Mouse (Mus musculus) 416B (cell line): ENCODE measurements around the gene Prn.
A peak's percentile ranks its signal among the peaks of the same experiment; 100 is the strongest.

Experiments used
- DNase-seq: peaks from one replicate; pipeline ENCODE4 v3.0.0; 2011; ENCODE audit warnings: low read depth

Gene Prn

DNA sequence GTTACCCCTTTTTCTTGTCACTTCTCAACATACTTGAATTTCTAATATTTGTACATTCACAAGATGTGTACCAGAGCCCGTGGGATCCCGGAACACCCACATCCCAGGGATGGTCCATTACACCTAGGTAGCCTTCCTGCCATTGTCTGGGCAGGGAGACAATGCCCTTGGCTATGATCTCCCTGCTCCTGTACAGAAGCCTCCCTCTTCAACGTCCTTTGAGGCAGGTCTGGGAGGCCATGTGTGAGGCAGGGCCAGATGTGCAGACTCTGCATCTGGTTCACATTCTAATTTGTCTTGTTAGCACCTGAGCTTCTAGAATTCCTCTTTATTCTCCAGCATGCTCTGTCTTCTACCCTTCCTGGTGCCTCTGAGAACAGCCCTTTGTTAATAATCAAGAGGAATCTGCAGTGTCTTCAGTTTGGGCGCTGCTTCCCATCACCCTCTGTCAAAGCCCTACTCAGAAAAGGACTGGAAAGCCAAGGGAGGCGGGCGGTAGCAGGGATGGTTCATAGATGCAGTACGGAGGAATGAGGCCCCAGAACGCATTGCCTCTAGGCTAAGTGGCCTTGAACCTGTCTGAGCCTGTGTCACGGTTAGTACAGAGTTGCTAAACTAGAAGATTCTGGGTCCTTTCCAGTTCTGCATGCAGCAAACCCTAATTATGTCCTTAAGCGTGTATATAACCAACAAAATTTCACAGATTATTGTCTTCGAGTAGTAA lies 39.3 kb downstream of the Prn start:
- DNase-seq, result no peak

DNA sequence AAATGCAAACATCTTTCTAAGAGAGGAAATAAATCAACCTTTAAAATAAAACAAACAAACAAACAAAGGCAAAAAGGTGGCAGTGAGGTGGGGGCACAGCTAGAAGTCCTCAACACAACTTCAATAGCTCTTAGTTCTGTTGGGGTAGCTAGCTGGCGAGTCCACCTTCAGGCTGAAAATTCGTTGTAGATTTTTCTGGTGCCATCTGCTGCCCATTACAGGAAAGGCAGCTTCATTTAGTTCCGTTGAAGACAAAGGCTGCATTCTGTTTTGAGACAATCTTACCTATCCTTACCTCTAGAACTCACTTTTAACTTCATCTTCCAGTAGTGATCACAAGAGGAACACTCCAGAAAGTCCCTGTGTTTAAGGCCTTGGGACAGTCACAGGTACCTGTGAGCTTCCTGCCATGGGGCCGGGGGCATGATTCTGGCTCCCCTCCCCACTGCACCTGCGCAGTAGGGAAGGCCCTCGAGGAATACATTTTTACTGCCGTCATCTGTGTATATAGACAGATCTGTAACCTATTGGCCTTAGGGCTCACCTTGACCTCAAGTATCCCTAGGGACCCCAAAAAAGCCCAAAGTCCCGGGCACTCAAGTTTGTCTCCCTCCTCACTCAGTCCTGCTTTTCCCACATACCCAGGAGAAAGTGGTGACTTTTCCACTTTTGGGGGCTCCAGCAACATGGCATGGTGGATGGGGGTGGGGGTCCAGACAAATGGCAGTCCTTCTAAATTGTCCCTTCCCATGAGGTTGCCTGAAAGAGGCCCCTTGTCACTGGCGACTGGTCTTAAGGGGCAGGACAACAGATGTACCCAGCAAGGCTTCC lies 40.2 kb downstream of the Prn start:
- peak; percentile 61 for DNase-seq

DNA sequence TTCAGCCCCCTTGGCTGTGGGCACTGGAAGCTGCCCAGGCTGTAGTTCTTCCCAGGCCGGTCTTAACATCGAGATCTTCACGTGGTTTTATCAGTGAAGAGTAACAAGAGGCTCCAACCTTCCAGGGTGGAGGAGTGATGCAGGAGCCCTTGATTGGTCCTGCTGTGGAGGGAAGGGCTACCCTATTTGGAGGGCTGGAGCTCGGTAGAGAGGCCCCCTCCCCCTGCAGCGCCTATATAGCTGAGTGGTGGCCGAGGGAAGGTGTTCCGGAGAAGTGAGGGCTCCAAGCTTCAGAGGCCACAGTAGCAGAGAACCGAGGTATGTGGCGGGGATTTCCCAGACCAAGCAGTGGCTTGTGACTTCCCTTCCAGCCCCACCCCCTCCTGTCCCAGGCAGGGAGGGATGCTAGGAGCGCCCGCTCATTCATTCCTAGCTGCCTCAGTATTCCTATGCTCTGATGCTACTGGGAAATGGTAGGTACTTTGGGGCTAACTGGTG lies 40.9 kb downstream of the Prn start, which contains the start of gene Prnd:
Gene Prnd (plus strand): TSS at position 264 of the 498 bp plus-strand sequence.
- no peak for DNase-seq

DNA sequence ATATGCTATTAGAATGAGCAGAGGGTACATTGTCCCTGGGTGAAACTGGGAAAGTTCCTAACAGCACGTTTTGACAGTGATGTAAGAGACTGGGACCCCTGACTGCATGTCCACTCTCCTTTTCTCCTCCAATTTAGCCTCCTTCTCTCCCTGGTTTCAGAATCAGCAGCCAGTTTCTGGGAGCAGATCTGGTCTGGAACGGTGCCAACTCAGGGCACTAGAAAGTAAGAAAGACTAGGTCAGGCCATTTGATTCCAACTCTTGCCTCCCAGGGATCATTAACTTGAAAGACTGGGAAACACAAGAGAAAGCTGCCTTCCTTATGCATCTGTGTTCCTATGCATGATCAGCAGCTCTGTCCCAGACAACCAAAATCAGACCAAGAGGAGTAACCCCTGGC lies 42.7 kb downstream of the Prn start:
- DNase-seq, result no peak

DNA sequence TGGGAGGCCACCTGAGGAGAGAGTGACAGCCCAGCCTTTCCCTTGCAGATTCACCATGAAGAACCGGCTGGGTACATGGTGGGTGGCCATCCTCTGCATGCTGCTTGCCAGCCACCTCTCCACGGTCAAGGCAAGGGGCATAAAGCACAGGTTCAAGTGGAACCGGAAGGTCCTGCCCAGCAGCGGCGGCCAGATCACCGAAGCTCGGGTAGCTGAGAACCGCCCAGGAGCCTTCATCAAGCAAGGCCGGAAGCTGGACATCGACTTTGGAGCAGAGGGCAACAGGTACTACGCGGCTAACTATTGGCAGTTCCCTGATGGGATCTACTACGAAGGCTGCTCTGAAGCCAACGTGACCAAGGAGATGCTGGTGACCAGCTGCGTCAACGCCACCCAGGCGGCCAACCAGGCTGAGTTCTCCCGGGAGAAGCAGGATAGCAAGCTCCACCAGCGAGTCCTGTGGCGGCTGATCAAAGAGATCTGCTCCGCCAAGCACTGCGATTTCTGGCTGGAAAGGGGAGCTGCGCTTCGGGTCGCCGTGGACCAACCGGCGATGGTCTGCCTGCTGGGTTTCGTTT lies 43.3 kb downstream of the Prn start:
- DNase-seq, result no peak

DNA sequence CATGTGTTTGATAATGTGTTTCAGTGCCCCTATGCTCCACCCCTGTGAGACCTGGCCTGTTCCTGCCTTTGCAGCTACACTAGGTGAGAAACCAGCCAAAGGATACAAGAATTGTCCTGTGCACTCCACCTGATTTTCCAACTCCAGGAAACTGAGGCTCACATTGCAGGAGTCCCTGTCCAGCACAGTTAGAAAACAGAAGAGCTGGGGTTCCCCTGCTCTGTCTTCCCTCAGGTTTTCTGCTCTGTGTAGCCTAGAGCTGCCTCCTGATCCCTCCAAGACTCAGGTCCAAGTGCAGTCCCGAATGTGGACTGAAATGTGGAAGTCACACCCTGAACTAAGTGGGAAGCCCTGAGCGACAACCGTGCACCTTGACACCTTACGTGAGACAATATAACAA lies 44.0 kb downstream of the Prn start:
- no peak for DNase-seq

DNA sequence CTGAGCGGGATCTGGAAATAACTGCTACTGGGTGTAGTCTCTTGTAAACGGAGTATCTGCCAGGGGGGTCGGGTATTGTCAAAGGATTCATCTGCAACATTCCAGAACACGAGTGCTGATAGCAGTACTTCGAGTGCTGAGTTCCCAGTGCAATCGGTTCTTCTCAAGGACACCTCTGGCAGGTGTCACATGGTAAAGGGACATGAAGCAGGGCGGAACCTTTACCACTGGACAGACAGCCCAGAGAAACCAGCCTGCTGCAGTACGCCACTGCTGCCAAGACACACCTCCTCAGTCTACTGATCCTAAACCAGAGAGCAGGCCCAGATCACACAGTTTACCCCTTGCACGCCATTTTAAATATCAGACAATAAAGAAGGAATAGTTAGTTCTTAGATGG lies 45.1 kb downstream of the Prn start:
- no peak for DNase-seq

DNA sequence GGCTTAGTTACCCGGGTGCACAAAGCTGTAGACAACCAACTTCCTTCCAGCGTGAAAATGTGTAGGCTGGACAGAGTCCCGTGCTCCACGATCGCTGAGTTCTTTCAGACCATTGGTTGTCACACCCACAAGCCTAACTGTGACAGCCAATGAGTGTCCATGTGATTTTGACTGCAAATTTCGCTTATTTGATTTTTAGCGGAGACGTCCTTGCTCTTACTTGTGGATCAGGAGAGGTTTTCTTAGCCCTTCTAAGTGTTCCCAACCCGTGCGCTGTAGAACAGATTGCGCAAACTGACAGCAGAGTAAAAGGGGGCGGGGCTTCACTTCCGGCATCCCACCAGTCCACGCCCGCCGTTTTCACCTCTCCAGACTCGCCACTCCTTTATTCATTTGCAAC lies 45.5 kb downstream of the Prn start:
- peak; percentile 50 for DNase-seq

DNA sequence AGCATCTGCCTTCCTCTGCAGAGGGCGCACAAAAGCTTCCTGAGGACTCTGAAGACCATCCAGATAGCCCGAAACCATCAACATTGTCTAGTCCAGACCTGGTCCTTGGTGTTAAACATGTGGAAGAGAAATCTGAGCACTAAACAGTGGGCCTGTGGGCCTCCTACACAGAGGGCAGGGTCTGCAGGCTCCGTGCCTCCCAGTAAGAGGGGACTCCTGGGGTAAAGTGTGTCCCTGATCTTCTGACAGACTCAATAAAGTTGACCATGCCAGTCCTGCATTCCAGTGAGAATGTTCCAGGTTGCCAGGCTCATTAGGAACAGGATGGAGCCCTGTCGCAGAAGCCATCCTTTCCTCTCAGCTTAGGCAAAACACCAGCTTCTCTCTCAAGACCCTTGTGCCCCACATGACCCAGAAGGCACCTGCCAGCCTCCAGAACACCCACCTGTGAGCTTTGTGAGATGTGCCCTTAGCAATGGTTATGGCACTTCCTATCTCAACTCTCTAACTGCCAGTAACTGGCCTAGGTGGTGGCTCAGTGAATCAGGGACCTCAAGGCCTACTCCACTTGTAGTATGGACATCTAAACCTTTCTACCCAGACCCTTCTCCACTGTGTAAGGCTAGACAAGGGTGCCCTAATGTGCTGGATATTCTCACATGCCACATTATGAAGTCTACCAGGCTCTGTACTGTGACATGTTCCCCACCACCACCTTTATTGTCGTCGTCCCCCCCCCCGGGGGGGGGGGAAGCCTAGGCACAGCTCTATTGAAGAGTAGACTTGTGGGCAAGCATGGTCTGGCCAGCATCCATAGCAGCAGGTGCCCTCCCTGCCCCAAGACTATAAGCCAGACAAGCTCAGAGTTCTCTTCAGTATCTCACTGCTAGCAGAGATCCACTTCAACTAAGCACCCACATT lies 46.8 kb downstream of the Prn start:
- no peak for DNase-seq

DNA sequence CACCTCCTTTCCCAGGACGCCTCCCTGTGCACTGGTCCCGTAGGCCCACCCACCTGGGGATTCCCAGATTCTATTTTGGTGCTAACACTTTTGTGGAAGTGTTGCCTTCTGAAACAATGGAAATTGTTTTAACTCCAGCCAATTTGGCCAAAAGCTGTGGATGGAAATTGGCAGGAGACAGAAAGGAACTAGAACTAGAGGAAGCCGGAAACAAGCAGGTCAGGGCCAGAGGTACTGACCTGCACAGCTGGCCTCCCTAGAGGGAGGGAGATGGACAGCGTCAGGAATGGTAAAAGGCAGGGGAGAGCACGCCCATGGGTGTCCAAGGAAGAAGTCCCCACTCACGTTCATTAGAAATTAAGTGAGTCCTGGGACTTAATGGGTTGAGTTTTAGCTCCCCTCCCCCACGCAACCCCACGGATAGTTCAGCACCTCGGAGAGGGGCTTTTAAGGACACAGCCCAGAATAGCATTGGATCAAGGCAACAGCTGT lies 48.0 kb downstream of the Prn start:
- DNase-seq, result peak; percentile 27

DNA sequence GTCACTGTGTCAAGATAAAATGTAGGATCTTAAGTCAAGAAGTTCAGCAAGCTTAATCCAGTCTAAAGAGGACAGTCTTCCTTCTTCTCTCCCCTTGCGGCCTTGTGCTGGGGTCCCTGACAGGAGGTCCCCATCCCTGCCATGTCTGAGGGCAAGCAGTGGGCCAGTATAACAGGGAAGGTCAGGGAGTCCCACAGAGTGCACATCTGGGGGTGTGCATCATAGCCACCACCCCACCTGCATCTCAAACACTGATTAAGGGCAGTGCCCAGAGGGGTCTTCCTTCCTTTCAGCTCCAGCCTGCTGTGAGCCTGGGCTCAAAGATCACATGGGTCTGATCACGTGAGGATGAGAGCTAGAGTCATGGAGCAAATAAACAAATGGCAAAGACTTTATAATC lies 51.9 kb downstream of the Prn start:
- DNase-seq, result no peak

DNA sequence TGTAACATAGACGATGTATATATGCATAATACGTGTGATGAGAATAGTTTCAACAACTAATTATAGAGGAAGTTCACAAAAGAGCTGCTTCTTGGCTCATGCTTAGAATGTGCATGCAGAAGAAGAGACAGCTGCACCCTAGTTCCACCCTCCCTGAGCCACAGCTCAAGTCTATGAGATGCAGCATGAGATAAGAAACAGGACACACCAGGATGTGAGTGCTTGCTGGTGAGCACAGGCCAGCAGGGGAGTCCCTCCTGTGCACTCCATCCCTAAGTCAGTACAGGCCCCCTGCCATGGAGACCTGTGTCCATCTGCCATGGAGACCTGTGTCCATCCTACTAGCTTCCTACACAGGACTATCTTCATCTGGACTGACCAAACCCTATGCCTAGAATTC lies 60.8 kb downstream of the Prn start:
- DNase-seq, result no peak

DNA sequence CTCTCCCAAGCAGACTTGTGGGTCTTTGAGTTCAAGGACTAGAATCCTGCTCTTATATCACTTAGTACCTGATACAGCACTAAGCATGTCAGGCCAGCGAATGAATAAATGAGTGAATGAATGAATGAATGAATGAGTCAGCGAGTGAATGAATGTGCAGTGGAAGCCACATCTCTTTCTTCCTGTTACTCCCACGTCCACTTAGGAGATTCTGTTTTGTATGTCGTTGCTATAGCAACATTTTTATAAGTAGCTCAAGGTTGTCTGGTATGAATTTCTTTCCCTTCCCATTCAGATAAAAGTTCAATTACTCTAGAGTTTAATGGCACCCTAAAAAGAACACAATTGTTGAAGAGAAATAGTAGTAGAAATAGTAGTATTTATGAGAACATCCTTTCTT lies 61.3 kb downstream of the Prn start:
- DNase-seq, result no peak

DNA sequence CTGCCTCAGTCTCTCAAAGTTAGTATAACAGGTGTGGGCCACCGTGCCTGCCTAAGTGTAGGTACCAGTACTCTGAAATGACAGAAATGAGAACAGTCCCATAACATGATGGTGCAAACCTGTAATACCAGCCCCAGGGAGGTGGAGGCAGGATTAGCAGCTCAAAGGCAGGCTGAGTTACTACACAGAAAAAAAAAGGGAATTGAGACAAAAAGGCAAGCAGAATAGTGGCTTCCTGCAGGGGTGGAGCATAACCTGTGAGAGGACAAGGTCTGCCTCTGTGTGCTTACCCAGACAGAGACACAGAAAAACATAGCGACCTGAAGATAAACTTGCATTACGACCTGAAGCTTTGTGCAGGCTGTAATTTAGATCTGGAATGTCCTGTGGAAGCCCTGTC lies 66.9 kb downstream of the Prn start:
- no peak for DNase-seq

DNA sequence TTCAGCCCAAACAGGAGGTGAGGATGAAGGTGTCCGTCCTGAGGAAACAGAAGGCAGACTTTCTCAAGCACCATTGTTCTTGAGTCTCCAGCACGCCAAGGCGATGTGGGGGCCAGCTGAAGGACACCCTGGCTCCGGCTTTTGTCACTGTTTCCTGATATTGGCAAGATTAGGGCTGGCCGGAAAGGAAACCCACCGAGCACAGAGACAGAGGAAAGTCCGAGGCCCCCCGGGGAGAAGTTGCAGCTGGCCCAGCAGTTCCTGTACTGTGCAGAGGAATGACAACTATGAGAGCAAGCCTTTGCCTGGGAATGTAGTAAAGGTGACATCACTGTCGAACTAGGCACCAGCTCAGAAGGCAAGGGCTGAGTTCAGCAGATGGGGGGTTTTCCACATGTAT lies 71.1 kb downstream of the Prn start:
- DNase-seq, result peak; percentile 74

DNA sequence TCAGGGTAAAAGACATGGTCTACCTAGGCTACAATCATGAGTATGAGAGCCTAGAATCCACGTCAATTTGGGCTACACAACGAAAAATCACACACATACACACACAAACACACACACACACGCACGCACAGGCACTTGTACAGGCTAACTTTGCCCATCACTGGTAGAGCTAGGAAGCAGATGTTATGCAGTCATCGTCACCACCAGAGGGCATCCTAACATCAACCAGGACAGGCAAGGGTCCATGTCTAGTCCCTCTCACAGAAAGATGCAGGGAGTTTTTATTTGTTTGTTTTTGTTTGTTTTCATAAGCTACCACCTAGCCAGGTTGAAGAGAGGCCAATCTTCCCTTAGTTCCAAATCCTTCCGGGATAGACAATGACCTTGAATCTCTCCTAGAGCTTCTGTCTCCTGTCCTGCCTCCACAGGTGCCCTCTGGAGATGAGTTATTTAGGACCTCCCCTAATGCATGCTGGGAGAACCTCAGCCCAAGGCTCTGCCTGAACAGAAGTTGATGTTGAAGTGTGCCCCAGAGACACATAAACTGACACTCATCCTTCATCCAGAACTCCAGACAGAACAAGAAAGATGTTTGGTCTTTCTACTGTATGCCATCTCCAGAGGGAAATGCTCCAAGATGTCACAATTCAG lies 72.9 kb downstream of the Prn start:
- DNase-seq, result peak; percentile 86

DNA sequence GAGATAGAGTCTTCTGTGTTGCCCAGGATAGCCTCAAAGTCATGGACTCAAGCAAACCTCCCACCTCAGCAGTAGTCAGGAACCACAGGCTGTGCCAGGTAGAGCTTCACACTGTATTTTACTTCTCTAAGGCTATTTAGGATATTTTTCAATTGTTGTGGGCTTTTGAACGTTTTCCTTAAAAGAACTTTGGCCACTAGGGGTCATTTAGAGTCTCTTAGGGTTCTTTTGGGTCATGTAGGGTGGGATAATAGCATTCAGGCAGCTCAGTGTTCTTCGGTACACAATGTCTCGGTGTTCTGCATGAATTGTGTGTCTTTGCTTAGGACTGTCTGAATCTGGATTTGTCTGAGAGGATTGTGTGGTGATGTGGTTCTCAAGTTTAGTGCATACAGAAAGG lies 78.2 kb downstream of the Prn start:
- peak; percentile 50 for DNase-seq

DNA sequence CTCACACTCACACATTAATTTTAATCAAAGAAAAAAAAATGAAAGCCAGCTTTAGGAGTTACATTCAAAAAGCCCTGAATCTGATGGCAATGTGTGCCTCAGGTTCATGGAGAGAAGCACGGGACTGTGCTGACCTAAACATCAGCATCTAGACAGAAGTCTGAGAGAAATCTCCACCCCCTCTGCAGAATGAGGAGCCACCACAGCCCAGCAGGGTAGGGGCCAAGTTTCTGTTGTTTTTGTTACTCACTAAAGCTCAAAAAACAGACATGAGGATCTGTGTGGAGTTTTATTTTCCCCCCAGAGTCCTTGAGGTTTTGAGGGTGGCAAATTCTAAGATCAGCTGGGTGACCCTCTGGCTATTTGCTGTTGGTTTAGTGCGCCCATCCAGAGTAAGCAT lies 78.8 kb downstream of the Prn start:
- no peak for DNase-seq

DNA sequence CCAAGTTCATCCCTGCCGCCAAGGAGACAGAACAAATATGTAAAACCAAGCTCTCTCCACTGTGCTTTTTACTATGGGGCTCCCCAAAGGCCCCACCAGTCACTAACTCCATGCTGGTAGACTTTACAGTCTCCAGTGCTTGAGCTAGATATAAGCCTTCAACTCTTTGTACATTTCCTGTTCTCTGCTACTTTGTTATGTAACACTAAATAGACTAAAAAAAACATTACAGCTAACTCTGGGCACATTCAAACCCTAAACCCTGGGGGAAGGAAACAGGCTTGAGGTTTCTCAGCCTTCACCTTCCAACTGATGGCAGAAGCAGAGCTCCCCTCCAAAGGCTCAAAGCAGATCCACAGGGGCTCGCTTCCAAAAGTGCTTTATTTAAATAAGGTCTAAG lies 82.7 kb downstream of the Prn start:
- DNase-seq, result peak; percentile 62

DNA sequence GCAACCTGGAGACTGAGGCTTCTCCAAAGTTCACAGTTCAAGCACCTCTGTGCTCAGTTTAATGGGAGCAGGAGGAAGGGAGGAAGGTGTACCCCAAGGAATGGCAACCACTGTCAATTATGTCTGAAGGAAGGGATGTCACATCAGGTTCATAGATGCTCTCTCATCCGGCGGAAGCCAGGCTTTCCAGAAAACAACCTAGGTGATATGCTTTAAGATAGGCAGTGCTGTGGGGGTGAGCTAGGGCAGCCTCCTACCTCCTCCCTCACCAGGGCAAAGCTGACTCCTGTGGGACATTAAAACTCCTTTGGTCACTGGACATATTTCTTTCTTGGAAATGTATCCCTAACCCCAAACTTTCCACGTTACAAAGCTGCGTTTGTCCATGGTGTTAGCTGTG lies 83.4 kb downstream of the Prn start:
- DNase-seq, result no peak

DNA sequence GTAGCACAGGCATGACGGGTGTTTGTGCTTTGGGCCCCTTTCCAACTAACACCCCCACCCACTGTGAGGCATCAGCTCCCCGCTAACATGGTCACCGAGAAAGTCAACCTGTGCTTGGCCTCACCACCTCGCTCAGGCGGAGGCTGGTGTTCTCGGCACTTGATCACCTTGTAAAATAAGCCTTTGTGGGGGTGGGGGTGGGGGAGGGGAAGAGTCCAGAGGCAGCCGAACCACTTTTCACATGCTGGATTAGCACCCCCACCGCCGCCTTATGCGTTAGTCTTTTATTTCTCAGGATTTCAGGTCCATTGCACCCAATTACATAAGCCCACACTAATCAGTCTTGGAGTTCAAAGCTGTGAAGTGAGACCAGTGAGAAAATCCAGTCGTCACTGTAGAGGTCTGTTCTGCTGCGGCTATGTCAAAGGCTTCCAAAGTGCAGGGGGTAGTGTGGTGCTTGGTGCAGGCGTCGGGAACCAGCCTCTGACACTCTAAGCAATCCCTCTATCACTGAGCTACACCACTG lies 83.9 kb downstream of the Prn start:
- DNase-seq, result no peak
